Mouse (Mus musculus): ENCODE data around the gene Hk1.

Hk1 gene

DNA sequence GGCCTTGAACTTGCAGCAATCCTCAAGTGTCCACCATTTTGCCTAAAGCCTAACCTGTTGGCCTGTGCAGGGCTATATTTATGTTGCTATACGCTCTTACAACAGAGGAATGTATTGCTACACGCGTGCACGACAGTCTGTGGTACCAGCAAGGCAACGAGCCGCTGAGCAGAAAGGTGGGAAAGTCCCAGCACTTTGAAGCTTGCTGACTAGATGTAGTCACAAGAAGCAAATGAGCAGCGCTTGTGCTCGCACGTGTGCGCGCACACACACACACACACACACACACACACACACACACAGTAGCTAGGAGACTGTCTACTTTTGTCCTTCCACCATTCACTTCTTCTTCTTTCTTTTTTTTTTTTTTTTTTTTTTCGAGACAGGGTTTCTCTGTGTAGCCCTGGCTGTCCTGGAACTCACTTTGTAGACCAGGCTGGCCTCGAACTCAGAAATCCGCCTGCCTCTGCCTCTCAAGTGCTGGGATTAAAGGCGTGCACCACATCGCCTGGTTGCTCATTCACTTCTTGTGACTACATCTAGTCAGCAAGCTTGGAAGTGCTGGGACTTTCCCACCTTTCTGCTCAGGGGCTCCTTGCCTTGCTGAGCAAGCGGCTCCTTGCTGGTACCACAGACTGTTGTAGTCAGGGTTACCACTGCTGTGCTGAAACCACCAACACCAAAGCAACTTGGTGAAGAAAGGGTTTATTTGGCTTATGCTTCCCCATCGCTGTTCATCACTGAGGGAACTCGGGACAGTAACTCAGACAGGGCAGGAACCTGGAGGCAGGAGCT, 102.0 kb downstream of the Hk1 start:
- DNase-seq (ENCODE audit: extremely low spot score, low spot score), result no peak

DNA sequence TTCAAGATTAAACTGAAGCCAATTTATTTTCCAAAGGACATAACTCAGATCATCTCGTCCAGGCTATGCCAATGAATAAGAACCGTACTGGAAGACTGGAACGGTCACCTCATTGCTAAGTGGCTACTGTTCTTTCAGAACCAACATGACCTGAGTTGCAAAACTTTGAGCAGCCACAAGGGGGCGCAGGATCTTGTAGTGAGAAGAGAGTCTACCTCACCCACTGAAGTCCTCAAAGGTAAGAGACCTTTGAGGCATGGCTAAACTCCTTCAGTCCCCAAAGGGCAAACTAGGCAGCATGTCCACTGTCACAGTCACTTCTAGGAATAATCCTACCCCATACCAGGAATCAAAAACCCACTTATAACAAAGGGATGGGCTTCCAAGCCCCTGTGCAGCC, 104.5 kb downstream of the Hk1 start:
- DNase-seq (ENCODE audit: extremely low spot score, low spot score), result peak; percentile 83

DNA sequence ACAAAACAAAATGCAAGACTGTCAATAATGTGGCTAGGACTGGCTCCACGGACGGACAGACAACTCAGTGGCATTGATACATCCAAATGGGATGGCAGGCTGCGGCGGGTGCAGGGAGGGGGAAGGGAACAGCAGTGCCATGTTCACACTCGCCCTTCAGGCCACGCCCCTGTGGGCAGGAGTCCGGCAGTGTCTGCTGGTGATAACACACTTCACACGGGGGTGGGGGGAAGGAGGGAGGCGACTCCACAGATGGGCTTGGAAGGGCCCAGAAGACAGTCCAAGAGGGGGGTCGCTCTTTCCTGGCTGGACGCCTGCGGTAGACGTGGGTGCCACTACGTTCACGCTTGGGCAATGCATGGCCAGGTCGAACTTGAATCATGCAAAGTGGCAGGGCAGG, 110.4 kb downstream of the Hk1 start:
- DNase-seq (ENCODE audit: extremely low spot score, low spot score), result no peak

DNA sequence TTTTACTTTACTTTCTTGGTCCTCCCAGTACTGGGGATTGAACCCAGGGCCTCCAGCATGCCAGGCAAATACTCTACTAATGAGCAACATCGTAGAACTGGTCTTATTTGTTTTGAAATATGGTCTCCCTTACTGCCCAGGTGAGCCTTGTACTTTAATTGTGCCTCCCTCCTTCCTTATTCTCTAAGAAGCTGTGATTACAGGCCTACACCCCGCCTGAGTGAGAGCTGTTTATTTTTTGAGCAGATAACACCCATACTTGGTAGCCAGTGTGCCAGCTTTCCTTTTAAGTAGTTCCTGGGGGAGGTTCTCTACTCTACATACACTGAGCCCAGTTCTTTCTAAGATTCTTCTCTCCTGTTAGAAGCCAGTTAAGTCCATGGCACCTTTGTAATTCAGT, 115.4 kb downstream of the Hk1 start:
- no peak for DNase-seq (ENCODE audit: extremely low spot score, low spot score)

DNA sequence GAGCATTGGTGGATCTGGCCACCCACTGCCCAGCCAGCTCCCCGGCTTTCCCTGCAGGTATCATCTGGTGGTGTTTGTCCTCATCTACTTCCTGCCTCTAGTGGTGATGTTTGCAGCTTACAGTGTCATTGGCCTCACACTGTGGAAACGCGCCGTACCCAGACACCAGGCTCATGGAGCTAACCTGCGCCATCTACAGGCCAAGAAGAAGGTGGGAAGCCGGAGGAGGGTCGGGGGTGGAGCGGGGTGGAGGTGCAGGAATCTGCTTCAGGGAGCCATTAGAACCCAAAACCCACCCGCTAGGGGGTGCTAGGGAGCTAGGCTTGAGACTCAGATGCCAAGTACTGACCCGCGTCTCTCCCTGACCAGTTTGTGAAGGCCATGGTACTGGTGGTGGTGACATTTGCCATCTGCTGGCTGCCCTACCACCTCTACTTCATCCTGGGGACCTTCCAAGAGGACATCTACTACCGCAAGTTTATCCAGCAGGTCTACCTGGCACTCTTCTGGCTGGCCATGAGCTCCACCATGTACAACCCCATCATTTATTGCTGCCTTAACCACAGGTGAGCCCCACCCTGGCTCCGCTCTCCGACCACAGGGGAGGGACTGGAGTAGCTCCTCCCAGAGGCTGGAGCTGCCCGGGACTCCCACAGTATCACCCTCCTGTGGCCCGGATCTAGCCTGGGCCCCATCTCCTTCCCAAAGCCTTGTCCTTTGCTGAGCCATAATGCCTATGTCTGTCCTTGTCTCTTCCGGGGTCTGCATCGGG, 118.4 kb downstream of the Hk1 start:
- peak; percentile 88 for DNase-seq (ENCODE audit: extremely low spot score, low spot score)

DNA sequence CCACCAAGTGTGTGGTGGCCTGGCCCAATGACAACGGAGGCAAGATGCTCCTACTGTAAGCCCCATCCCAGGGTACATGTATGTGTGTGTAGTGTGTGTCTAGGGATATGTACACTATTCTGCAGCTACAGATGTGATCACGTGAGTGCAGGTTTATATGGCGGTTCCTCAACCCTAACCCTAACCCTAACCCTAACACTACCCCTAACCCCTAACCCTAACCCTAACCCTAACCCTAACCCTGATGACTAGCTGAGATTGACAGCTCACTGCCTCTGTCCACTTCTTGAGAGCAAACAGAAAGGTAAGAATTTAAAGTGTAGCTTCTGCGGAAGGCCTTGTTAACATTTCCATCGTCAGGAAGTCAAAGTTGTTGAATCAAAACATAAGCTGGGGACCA, 121.4 kb downstream of the Hk1 start:
- no peak for DNase-seq (ENCODE audit: extremely low spot score, low spot score)

DNA sequence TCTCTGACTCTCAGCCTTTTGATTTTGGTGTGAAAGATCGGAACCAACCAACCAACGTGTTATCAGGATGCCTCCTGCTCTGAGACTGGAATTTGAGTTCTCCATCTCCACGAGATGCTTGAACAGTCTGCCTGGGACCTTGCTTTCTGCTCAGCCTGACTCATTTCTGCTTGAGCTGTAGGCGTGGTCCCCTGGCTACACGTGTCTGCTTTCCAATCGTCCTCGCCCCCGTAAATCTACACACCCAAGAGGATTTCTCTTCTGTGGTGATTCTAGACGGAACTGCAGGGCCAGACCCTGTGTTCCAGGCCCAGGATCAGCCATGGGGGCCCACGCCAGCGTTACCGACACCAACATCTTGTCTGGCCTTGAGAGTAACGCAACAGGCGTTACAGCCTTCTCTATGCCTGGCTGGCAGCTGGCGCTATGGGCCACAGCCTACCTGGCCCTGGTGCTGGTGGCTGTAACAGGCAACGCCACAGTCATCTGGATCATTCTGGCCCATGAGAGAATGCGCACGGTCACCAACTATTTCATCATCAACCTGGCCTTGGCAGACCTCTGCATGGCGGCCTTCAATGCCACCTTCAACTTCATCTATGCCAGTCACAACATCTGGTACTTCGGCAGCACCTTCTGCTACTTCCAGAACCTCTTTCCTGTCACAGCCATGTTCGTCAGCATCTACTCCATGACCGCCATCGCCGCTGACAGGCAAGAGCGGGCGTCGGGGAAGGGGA, 127.0 kb downstream of the Hk1 start:
- DNase-seq (ENCODE audit: extremely low spot score, low spot score), result no peak

DNA sequence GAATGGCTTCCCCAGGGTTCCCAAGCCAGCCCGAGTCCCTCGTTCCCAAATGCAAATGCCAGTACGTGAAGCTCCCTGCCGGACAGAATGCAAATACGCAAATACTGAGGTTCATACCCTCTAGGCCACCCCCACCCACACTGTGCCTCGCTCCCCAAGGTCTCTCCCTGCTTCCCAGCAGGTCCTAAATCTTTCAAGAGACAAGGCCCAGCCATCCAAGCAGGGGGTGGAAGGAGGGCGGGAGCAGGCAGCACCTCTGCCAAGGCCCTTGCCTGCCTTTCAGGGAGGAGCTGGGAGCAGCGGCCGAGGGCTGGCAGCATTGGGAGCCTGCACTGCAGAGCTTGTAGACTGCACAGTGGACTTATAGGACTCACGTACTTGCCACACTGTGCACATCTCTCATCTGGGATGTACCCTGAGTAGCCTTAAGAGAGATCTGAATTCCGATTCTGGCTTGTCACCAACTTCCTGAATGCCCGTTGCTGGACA, 127.7 kb downstream of the Hk1 start, which contains the start of gene Tacr2:
Gene Tacr2 (plus strand): TSS at position 439 of the 489 bp plus-strand sequence.
- DNase-seq (ENCODE audit: extremely low spot score, low spot score), result no peak

DNA sequence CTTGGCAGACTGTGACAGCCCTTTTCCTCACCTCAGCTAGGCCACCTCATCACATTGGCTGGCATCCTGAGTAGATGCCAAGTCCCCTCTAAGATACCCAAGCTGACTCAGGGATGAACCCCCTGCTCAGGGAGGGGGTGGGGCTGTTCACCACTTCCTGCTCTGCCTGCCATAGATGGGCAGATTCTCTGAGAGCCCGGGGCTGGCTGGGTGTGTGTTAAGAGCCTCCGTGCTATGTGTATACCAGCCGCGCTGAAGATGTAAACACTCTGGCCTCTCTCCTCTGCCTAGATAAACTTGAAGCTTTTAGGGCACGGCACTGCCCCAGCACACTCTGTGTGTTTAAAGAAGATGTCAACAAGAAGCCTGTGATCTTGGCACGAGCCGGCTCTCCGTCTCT, 131.9 kb downstream of the Hk1 start:
- DNase-seq (ENCODE audit: extremely low spot score, low spot score), result no peak

DNA sequence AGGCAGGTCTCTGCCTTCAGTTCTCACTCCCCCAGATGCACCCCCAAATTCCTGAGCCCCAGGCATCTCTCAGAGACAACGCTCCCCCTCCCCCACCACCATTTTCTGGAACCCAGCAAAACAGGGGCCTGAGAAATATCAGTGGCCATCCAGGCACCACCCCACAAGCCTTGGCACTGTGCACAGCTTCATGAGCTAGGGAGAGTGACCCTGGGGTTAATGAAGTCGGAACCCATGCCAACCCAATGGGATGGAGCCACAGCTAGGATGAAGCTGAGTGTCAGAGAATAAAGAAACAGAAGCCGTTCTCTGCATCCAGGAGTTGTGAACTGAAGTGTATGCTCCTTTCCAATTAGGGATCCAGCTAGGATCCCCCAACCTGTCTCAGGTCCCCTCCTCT, 132.6 kb downstream of the Hk1 start:
- DNase-seq (ENCODE audit: extremely low spot score, low spot score), result no peak

DNA sequence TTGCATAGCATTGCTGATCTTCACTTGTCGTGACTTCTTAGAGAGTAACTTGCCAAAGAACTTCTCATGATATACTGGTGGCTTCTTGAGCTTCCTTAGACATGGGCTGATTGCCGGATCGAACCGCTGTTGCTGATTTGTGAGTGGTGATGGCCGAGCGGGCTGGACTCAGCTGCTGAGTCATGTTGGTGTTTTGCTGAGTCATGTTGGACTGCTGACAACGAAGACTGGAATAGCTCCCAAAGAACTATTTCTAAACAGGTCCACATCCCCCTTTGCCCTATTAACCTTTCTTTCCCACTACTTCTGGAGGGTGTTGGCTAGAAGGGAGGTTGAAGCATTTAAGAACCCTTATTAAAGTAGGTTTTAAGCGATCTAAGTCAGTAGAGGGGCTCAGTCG, 135.6 kb downstream of the Hk1 start:
- DNase-seq (ENCODE audit: extremely low spot score, low spot score), result no peak

DNA sequence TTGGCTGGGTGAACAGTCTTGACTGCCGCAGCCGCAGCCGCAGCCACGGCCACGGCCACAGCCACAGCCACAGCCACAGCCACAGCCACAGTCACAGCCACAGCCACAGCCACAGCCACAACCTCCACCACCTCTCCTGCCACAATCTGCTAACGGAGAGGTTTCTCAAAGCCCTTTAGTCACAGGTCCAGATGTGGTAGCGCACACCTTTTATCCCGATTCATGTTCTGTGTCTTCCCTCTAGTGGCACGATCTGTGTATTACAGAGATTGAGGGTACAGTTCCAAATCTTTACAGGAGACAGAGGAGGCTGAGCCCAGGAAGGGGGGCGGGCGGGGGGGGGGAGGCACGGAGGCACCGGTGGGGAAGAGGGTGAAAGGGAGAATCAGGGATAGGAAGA, 136.8 kb downstream of the Hk1 start:
- peak; percentile 39 for DNase-seq (ENCODE audit: extremely low spot score, low spot score)

DNA sequence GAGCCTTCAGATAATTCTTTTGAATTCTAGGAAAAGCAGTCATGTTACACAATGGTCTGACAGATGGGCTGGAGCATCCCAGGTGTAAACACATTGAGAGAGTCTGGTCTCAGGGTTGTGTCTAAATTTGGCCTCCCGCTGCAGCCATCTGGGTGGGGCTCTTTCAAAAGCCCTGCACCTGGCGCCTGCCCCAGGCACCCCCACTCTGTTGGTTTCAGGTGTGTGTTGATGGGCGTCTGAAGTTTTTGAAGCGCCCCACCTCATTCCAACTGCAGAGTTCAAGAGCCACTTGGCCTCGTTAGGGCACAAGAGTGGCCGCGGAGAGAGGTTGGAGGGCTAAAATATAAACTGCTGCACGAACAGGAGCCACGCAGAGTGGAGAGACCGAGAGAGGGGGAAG, 137.3 kb downstream of the Hk1 start:
- DNase-seq (ENCODE audit: extremely low spot score, low spot score), result no peak

DNA sequence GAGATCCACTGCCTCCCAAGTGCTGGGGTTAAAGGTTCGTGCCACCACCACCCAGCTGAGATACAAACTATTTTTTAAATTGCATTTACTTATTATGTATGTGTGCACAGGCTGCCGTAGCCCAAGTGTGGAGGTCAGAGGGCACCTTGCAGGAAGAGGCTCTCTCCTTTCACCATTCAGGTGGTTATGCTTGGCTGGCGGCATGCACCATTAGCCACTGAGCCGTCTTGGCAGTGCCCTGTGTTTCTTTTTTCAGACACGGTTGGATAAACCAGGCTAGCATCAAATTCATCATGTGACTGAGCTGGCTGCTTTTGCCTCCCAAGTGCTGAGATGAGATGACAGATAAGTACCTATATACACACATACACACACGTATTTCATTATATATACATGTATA, 140.4 kb downstream of the Hk1 start:
- DNase-seq (ENCODE audit: extremely low spot score, low spot score), result no peak

DNA sequence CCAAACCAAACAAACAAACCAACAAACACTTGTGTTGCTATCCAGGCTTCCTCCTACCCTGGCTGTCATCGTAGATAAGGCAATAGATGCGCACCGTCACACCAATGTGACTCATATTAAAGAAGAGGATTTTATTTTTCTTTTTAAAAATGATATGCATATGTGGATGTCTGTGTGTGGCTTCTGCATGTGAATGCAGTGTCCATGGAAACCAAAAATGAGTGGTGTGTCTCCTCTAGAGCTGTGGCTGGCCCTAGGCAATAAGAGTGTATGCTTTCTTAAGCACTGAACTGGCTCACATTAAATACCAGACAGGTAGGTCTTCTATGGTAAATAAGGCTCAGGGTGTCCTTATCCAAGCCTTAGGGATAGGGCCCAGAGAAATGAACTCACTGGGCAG, 141.0 kb downstream of the Hk1 start:
- no peak for DNase-seq (ENCODE audit: extremely low spot score, low spot score)

DNA sequence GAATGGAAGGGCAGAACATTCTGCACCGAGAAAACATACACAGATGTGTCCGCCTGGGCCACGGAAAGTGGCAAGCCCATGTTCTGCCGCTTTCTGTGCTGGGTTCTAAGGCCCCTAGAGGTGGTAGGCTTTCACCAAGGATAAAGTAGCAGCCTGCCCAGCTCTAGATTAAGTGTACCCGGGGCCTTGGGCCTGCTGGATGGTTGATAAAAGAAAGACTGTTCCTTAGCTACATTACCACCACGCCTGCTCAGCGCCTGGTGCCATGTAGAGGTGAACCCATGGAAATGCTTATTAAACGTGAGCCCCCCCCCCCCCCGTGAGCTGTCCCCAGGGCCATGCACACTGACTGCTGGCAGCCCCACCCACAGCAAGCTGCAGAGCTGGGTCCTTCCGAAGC, 142.5 kb downstream of the Hk1 start:
- DNase-seq (ENCODE audit: extremely low spot score, low spot score), result no peak

DNA sequence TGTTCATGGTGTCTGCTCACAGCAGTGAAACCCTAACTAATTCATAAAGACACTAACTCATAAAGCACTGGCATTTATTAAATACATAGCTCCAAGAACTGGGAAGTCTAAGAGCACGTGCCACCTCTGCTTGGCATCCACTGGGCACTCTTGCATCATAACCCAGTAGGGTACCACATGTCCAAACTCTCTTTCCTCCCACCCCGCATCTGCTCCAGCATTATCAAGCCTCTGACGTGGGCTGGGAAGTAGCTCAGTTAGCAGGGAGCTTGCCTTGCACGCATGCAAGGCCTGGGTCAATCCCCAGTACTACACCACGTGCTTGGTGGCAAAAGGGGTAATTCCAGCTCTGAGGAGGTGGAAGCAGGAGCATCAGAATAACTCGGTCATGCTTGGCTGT, 143.5 kb downstream of the Hk1 start:
- DNase-seq (ENCODE audit: extremely low spot score, low spot score), result no peak

DNA sequence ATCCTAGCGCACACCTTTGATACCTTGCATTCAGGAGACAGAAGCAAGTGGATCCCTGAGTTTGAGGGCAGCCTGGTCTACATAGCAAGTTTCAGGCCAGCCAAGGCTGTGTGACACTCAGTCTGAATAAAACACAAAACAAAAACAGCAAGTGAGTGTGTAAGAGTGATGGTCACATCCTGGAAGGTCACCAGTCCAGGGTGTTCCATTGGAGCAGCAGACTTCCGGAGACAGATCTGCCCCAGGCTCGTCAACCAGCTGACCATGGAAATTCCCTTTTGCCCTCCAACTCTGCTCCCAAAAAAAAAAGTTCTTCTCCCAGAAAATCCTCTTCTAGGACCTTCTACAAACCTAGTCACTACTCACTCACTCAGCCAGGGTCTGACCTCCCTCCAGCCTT, 147.9 kb downstream of the Hk1 start:
- no peak for DNase-seq (ENCODE audit: extremely low spot score, low spot score)

DNA sequence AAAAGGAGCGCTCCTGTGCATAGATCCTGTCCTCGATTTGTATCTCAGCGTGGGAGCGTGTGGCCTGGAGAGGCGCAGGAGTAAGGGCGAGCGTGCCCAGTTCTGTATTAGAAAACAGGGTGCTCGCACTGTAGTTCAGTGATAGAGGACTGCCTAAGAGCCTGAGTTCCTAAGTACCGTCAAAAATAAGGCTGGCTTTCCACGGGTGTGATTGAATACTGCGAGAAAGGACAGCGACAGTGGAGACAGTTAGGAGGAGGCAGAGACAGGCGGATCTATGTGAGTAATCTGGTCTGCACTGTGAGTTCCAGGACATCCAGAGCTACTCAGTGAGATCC, 148.3 kb downstream of the Hk1 start:
- no peak for DNase-seq (ENCODE audit: extremely low spot score, low spot score)

DNA sequence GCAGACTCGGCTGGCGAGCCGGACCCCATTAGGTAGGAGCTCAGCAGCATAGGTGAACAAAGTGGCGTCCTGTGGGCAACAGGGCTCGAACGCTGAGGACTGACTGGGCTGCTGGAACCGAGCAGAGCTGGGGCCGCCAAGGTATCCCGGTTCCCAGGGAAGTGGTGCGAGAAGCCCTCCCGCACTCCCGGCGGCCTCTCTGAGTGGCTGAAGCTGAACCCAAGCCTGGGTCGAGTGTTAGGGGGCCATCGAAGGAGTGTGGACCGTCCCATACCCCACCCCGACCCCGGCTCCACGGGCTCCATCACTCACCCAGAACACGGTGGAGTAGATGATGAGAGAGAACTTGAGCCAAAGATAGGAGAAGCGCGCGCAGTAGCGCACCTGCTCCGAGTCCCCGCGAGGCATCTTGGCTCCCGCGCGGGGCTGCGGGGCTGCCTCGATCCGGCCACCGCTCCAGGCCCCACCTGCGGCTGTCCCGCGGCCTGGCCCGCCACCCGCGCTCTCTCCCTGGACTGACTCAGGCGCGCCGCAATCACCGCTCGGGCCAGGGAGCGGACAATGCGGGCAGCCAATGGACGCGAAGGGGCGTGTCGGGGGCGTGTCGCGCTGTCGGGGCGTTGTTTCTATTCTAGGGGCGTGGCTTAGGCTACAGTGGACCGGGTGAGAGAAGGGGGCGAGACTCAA, 148.9 kb downstream of the Hk1 start, which contains the start of gene Tspan15:
Gene Tspan15 (minus strand): TSS at position 544 of the 687 bp plus-strand sequence.
- DNase-seq (ENCODE audit: extremely low spot score, low spot score), result peak; percentile 100

DNA sequence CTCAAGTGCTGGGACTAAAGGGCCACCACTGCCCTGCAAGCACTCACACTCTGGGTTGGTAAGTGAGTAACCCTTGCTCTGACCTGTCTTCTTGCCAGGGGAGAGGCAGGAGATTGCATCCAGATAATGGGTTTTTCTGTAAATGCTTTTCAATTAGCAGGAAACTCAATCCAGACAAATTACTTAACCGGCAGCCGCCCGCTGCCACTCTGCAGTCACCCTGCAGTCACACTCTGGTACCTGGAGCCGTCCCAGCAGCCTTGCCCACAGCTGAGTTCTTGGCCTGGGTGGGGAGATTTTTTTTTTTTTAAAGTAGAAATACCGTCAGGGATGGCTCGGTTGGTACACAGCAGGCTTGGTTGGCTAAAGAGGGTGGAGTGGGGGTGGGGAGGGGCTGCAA, 151.6 kb downstream of the Hk1 start:
- no peak for DNase-seq (ENCODE audit: extremely low spot score, low spot score)
